Mouse (Mus musculus) CH12.LX (cell line): Measurements from ENCODE around the gene Ppcs.

Experiments
- JUN ChIP-seq: IDR thresholded peaks from 2 replicates; pipeline ENCODE4 v1.6.1; 2011; ENCODE audit warnings: low read depth, mild to moderate bottlenecking, low read length, improper control_type of control experiment, moderate library complexity; ENCODE audit not compliant: insufficient read depth
- MAZ ChIP-seq: IDR thresholded peaks from 2 replicates; pipeline ENCODE4 v1.6.1; 2012; ENCODE audit warnings: low read depth, mild to moderate bottlenecking, inconsistent platforms, low read length, improper control_type of control experiment, moderate library complexity
- MYC ChIP-seq: IDR thresholded peaks from 2 replicates; pipeline ENCODE4 v1.6.1; 2011; ENCODE audit warnings: low read depth, mild to moderate bottlenecking, improper control_type of control experiment, low read length
- POLR2A ChIP-seq: IDR thresholded peaks from 2 replicates; pipeline ENCODE4 v1.6.1; 2011; ENCODE audit warnings: low read depth, mild to moderate bottlenecking, improper control_type of control experiment, low read length
- RCOR1 ChIP-seq: conservative IDR thresholded peaks from 2 replicates; pipeline ENCODE4 v1.6.1; 2012; ENCODE audit warnings: low read depth, mild to moderate bottlenecking, inconsistent platforms, low read length, improper control_type of control experiment
- SIN3A ChIP-seq: IDR thresholded peaks from 2 replicates; pipeline ENCODE4 v1.6.1; 2012; ENCODE audit warnings: low read length, improper control_type of control experiment, inconsistent platforms
- TBP ChIP-seq: conservative IDR thresholded peaks from 2 replicates; pipeline ENCODE4 v1.6.1; 2011; ENCODE audit warnings: low read depth, low read length, improper control_type of control experiment
- USF1 ChIP-seq: IDR thresholded peaks from 2 replicates; pipeline ENCODE4 v1.6.1; 2014; ENCODE audit warnings: low read depth, mild to moderate bottlenecking, inconsistent platforms, low read length, improper control_type of control experiment
- USF2 ChIP-seq: conservative IDR thresholded peaks from 2 replicates; pipeline ENCODE4 v1.6.1; 2011; ENCODE audit warnings: low read depth, low read length, improper control_type of control experiment
- ZKSCAN1 ChIP-seq: IDR thresholded peaks from 2 replicates; pipeline ENCODE4 v1.6.1; 2012; ENCODE audit warnings: low read depth, inconsistent platforms, low read length, improper control_type of control experiment, borderline replicate concordance

DNA sequence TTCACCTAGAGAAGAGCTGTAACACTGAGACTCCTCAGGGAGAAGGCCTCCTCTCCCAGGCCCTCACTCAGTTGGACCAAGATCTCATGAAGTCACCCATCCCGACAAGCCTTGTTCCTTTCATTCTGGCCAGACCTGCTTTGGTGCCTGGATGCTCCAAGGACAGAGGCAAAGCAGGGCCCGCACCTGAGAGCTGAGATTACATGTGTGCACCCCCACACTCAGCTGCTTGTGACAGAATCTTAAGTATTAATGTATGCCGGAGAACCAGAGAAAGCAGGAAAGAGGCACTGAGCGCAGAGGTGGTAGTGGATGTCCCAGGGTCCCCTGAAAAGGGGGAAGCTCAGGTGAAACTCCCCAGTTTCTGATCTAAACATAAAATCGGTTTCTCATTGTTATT, 30.9 kb upstream of the Ppcs start:
- TF ChIP-seq TBP (no peak), JUN (no peak), POLR2A (no peak), MYC (no peak), USF1 (no peak), ZKSCAN1 (no peak), SIN3A (no peak), USF2 (no peak), RCOR1 (no peak), MAZ (no peak)
